Mouse (Mus musculus): ENCODE results near the gene Mtmr12. TPM values are rescaled to one million over a fixed set of nuclear protein-coding genes. Genes with fewer than 3 reads are reported as not detected.

Mtmr12 gene
- polyA plus RNA-seq, 1 experiment from 2014 or later, result 15.5 TPM

DNA sequence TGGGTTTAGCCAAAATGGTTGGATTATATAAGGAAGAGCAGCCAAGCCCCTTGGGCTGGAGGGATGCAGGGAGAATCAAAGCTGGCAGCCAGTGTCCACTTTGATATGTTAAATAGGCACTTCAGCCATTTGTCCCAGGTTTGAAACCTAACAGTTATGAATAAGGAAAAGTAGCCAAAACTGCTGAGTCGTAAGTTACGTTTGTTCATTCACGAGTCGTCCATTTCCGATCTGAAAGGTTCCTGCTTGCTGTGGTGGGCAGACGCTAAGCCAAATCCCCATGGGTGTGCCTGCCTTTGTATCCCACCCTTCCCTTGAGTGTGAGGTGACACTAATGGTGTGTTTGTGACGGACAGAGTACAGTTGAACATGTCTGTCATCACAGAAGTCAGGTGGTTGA lies 106.6 kb downstream of the Mtmr12 start:
- no peaks in the 10 kb centered on the region for H3K36me3 ChIP-seq (ENCODE audit: control insufficient read depth, insufficient read depth, low read length)
- ATAC-seq (ENCODE audit: low read depth) (no peak), DNase-seq (ENCODE audit: low spot score) (no peak)
- H3K27me3 ChIP-seq (replicated peaks; ENCODE audit: control insufficient read depth, insufficient read depth, low read length), result no peaks in the 10 kb centered on the region
- H3K9me3 ChIP-seq (ENCODE audit: control insufficient read depth, low read length), result no peaks in the 10 kb centered on the region
- no peak overlapping the region for H3K4me3 ChIP-seq (ENCODE audit: low read depth, low read length)
- no peak overlapping the region for H3K9ac ChIP-seq (ENCODE audit: low read depth, low read length)
- WGBS, result 91% methylated on average over 7 of the region's 7 CpGs
- H3K4me1 ChIP-seq (ENCODE audit: control insufficient read depth, insufficient read depth, low read length), result no peaks in the 10 kb centered on the region; the same call in 1 of the 2 replicates
- no peak overlapping the region for H3K27ac ChIP-seq (replicated peaks; ENCODE audit: low read depth, low read length)
- H3K4me2 ChIP-seq (ENCODE audit: low read depth, low read length), result no peak overlapping the region

DNA sequence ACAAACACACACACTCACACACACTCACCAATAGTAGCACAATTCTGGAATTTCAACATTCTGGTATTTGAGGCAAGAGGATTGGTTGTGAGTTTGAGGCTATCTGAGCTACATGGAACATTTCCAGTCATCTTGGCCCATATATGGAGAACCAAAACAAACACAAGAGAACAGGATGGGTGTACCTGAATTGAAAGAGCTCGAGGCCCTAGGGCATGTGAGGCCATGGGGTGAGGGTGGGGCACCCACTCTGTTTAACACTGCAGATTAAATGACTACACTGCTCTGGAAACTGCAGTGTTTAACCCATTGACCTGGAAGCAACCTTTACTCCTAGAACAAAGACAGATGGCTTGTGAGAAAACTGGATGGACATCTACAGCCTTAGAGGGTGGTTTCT lies 108.4 kb downstream of the Mtmr12 start:
- no peaks in the 10 kb centered on the region for H3K36me3 ChIP-seq (ENCODE audit: control insufficient read depth, insufficient read depth, low read length)
- 14% methylated on average over 1 of the region's 1 CpGs for whole genome bisulfite sequencing

DNA sequence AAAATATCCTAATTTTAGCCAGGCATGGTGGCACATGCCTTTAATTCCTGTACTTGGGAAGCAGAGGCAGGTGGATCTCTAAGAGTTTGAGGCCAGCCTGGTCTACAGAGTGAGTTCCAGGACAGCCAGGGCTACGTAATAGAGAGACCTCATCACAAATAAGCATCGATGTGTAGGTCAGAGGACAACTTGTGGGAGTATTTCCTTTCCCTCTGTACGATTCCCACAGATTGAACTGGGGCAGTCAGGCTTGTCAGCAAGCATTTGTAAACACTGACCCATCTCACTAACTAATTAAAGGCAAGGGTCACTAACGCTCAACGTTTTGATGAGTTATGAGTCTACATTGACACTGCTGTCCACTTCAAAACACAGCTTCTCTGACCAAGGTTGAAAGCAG lies 109.8 kb downstream of the Mtmr12 start:
- WGBS, result 81% methylated on average over 5 of the region's 5 CpGs
- no peaks in the 10 kb centered on the region for H3K27me3 ChIP-seq (replicated peaks; ENCODE audit: control insufficient read depth, insufficient read depth, low read length)
- no peak for ATAC-seq (ENCODE audit: low read depth)

More for the DNA sequence above, 108.4 kb downstream of the Mtmr12 start:
- Histone ChIP-seq H3K4me3 (ENCODE audit: low read depth, low read length) (no peak overlapping the region), H3K27ac (replicated peaks; ENCODE audit: low read depth, low read length) (no peak overlapping the region), H3K9ac (ENCODE audit: low read depth, low read length) (no peak overlapping the region), H3K27me3 (replicated peaks; ENCODE audit: control insufficient read depth, insufficient read depth, low read length) (no peaks in the 10 kb centered on the region), H3K4me2 (ENCODE audit: low read depth, low read length) (no peak overlapping the region), H3K4me1 (ENCODE audit: control insufficient read depth, insufficient read depth, low read length) (no peaks in the 10 kb centered on the region), H3K9me3 (ENCODE audit: control insufficient read depth, low read length) (no peaks in the 10 kb centered on the region)
- ATAC-seq (ENCODE audit: low read depth) (no peak), DNase-seq (ENCODE audit: low spot score) (no peak)

DNA sequence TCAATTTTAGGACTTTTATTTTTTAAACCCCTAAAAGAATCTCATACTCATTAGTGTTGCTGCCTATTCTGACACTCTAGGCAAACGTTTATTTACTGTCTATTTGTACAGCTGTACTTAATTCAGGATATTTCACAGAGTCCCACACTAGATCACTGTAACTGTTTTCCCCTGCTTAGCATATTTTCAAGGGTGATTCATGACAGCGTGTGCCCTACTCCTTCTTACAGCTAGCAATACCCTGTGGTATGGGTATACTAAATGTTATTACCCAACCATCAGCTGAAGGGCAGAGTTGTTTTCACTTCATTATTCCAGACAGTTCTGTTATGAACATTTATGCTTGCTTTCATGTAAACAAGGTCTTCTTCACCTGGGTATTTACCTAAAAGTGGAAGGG lies 111.2 kb downstream of the Mtmr12 start:
- 45% methylated on average over 2 of the region's 2 CpGs for WGBS
- Histone ChIP-seq H3K9ac (ENCODE audit: low read depth, low read length) (no peak overlapping the region), H3K36me3 (ENCODE audit: control insufficient read depth, insufficient read depth, low read length) (no peaks in the 10 kb centered on the region), H3K27ac (replicated peaks; ENCODE audit: low read depth, low read length) (no peak overlapping the region), H3K4me3 (ENCODE audit: low read depth, low read length) (no peak overlapping the region), H3K27me3 (replicated peaks; ENCODE audit: control insufficient read depth, insufficient read depth, low read length) (0 out of 2 replicates have a peak, but pooled peaks cover 3% of the 10 kb centered on the region), H3K9me3 (ENCODE audit: control insufficient read depth, low read length) (no peaks in the 10 kb centered on the region), H3K4me1 (ENCODE audit: control insufficient read depth, insufficient read depth, low read length) (peaks cover 5% of the 10 kb centered on the region; the same call in 1 of the 2 replicates), H3K4me2 (ENCODE audit: low read depth, low read length) (no peak overlapping the region)
- DNase-seq (ENCODE audit: low spot score), result no peak
- no peak for ATAC-seq (ENCODE audit: low read depth)

More for the DNA sequence above, 109.8 kb downstream of the Mtmr12 start:
- DNase-seq (ENCODE audit: low spot score), result no peak
- no peak overlapping the region for H3K4me3 ChIP-seq (ENCODE audit: low read depth, low read length)
- H3K36me3 ChIP-seq (ENCODE audit: control insufficient read depth, insufficient read depth, low read length), result no peaks in the 10 kb centered on the region
- no peak overlapping the region for H3K4me2 ChIP-seq (ENCODE audit: low read depth, low read length)
- no peaks in the 10 kb centered on the region for H3K9me3 ChIP-seq (ENCODE audit: control insufficient read depth, low read length)
- H3K27ac ChIP-seq (replicated peaks; ENCODE audit: low read depth, low read length), result no peak overlapping the region
- no peaks in the 10 kb centered on the region for H3K4me1 ChIP-seq (ENCODE audit: control insufficient read depth, insufficient read depth, low read length)
- no peak overlapping the region for H3K9ac ChIP-seq (ENCODE audit: low read depth, low read length)

DNA sequence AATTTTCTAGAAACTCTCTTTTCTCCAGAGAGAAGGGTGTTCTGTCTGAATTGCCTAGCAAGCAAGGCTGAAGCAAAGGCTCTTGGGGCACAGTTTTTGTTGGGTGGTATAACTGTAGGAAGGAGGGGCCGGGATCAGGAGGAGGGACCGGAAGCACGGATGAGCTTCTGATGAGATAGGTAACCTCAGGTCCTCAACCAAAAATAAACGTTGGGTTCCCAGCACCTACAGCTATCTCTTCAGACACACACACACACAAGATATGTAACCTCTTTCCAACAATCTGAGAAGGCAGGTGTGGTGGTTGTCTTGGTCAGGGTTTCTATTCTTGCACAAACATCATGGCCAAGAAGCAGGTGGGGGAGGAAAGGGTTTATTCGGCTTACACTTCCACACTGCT lies 112.5 kb downstream of the Mtmr12 start:
- H3K27me3 ChIP-seq (replicated peaks; ENCODE audit: control insufficient read depth, insufficient read depth, low read length), result 0 out of 2 replicates have a peak, but pooled peaks cover 3% of the 10 kb centered on the region
- H3K4me3 ChIP-seq (ENCODE audit: low read depth, low read length), result no peak overlapping the region
- no peak overlapping the region for H3K9ac ChIP-seq (ENCODE audit: low read depth, low read length)
- H3K9me3 ChIP-seq (ENCODE audit: control insufficient read depth, low read length), result no peaks in the 10 kb centered on the region
- no peak overlapping the region for H3K27ac ChIP-seq (replicated peaks; ENCODE audit: low read depth, low read length)
- H3K4me1 ChIP-seq (ENCODE audit: control insufficient read depth, insufficient read depth, low read length), result peaks cover 5% of the 10 kb centered on the region; the same call in 1 of the 2 replicates
- no peak for ATAC-seq (ENCODE audit: low read depth)
- H3K36me3 ChIP-seq (ENCODE audit: control insufficient read depth, insufficient read depth, low read length), result no peaks in the 10 kb centered on the region
- no peak for DNase-seq (ENCODE audit: low spot score)
- H3K4me2 ChIP-seq (ENCODE audit: low read depth, low read length), result no peak overlapping the region
- 88% methylated on average over 5 of the region's 5 CpGs for WGBS

DNA sequence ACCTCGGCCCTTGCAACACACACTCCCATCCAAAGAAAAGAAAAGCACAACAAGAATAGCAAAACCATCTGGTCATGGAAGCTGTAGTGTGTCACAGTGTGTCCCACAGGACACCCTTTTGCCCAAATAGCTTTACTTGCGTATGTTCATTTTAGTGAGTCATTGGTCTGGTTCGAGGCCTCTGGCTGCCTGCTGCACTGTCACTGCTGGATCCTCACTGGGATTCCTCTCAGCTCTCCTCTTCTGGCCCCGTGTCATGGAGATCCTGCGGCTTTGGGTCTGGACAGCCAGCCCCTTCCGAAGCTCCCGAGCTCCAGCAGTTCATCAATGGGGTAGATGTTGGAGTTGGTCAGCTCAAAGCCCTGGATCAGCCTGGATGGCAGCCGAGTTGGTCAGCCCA lies 113.6 kb downstream of the Mtmr12 start:
- no peaks in the 10 kb centered on the region for H3K36me3 ChIP-seq (ENCODE audit: control insufficient read depth, insufficient read depth, low read length)
- H3K9me3 ChIP-seq (ENCODE audit: control insufficient read depth, low read length), result no peaks in the 10 kb centered on the region
- H3K4me3 ChIP-seq (ENCODE audit: low read depth, low read length), result no peak overlapping the region
- DNase-seq (ENCODE audit: low spot score) (no peak), ATAC-seq (ENCODE audit: low read depth) (no peak)
- no peak overlapping the region for H3K9ac ChIP-seq (ENCODE audit: low read depth, low read length)
- H3K27ac ChIP-seq (replicated peaks; ENCODE audit: low read depth, low read length), result no peak overlapping the region
- peaks cover 10% of the 10 kb centered on the region for H3K4me1 ChIP-seq (ENCODE audit: control insufficient read depth, insufficient read depth, low read length)
- no peak overlapping the region for H3K4me2 ChIP-seq (ENCODE audit: low read depth, low read length)
- H3K27me3 ChIP-seq (replicated peaks; ENCODE audit: control insufficient read depth, insufficient read depth, low read length), result 0 out of 2 replicates have a peak, but pooled peaks cover 3% of the 10 kb centered on the region
- WGBS, result 76% methylated on average over 8 of the region's 8 CpGs

DNA sequence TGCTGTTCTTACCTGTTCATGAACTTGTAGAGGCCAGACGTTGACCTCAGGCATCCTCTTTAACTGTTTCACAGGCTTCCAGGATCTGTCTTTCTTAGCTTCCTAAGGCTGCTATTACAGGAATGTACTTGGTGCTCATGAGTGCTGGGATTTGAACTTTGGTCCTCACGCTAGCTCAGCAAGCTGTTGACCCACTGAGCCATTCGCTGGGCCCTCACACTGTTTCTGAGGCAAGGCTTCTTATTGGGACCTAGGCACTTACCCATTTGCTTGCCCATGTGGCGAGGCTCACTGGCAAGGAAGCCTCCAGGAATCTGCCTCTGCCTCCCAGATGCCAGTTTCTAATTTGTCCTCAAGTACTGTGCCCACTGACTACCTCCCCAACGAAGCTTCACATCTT lies 115.1 kb downstream of the Mtmr12 start:
- WGBS, result 48% methylated on average over 5 of the region's 5 CpGs
- ATAC-seq (ENCODE audit: low read depth) (no peak), DNase-seq (ENCODE audit: low spot score) (no peak)
- H3K9ac ChIP-seq (ENCODE audit: low read depth, low read length), result no peak overlapping the region; the same call in 1 of the 2 replicates
- H3K27me3 ChIP-seq (replicated peaks; ENCODE audit: control insufficient read depth, insufficient read depth, low read length), result 0 out of 2 replicates have a peak, but pooled peaks cover 3% of the 10 kb centered on the region
- peak overlapping the region; percentile 100 for H3K4me3 ChIP-seq (ENCODE audit: low read depth, low read length)
- peaks cover 19% of the 10 kb centered on the region for H3K4me1 ChIP-seq (ENCODE audit: control insufficient read depth, insufficient read depth, low read length)
- H3K27ac ChIP-seq (replicated peaks; ENCODE audit: low read depth, low read length), result no peak overlapping the region
- no peak overlapping the region for H3K4me2 ChIP-seq (ENCODE audit: low read depth, low read length)
- H3K36me3 ChIP-seq (ENCODE audit: control insufficient read depth, insufficient read depth, low read length), result no peaks in the 10 kb centered on the region
- no peaks in the 10 kb centered on the region for H3K9me3 ChIP-seq (ENCODE audit: control insufficient read depth, low read length)

DNA sequence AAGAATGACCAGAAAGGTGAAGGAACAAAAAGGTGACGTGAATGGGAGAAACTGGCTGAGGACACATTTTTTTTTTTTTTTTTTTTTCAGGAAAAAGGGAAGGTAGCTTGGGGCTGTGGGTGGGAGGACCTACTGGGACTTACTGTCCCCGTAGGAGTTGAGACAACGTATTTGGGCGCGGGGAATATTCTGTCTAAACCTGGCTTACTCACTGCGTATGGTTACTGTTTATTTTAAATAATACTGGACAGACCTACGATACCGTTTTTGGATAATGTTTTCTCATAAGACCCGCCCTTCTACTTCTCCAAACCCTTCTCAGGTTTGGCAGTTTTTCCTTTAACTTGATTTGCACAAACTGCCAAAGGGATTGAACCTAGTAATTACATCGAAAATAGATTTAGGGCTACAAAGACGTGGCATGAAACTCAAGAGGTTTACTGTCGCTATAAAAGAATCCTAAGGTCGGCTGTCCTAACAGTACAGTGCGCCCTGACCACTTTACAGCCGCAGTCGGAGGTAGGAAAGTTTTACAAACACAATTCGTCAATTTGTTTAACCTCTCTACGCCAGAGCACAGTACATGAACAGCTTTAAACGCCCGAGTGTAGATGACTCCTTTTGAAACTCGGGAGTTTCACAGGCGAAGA lies 115.7 kb downstream of the Mtmr12 start:
- DNase-seq (ENCODE audit: low spot score), result peak; percentile 49
- 3% methylated on average over 22 of the region's 22 CpGs for whole genome bisulfite sequencing
- no peak for ATAC-seq (ENCODE audit: low read depth)
- Histone ChIP-seq H3K9me3 (ENCODE audit: control insufficient read depth, low read length) (no peaks in the 10 kb centered on the region), H3K36me3 (ENCODE audit: control insufficient read depth, insufficient read depth, low read length) (0 out of 2 replicates have a peak, but pooled peaks cover 2% of the 10 kb centered on the region), H3K4me2 (ENCODE audit: low read depth, low read length) (peak overlapping the region; percentile 82), H3K9ac (ENCODE audit: low read depth, low read length) (peak overlapping the region; percentile 99), H3K4me3 (ENCODE audit: low read depth, low read length) (peak overlapping the region; percentile 100), H3K27ac (replicated peaks; ENCODE audit: low read depth, low read length) (peak overlapping the region; percentile 95), H3K27me3 (replicated peaks; ENCODE audit: control insufficient read depth, insufficient read depth, low read length) (0 out of 2 replicates have a peak, but pooled peaks cover 3% of the 10 kb centered on the region), H3K4me1 (ENCODE audit: control insufficient read depth, insufficient read depth, low read length) (peaks cover 19% of the 10 kb centered on the region)

Measured in embryonic facial prominence, embryonic 14.5 days (tissue).